Mouse (Mus musculus): Measurements from ENCODE around the gene Dgkq.
A peak's percentile ranks its signal among the peaks of the same experiment; 100 is the strongest.

Gene Dgkq

GRCm38 (mm10) chr5:108689091-108689490 lies 19.6 kb upstream of the Dgkq start:
- DNase-seq (ENCODE audit: extremely low spot score, low spot score): no peak

DNA sequence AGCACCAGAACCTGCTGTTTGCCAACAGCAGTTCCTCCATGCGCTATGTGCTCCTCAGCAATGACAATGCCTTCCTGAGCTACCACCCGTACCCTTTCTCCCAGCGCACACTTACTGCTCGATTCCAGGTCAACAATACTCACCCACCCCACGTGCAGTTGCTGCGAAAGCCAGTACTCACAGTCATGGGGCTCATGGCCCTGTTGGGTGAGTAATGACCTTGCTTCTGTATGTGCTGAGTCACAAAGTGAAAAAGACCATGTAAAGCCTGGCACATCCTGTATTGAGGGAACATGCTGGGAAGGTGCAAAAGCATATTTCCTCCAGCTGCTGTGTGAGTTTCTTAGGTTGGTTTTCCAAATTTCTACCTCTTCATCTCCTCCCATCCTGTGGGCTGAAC lies 11.4 kb upstream of the Dgkq start:
- no peak for DNase-seq (ENCODE audit: extremely low spot score, low spot score)

DNA sequence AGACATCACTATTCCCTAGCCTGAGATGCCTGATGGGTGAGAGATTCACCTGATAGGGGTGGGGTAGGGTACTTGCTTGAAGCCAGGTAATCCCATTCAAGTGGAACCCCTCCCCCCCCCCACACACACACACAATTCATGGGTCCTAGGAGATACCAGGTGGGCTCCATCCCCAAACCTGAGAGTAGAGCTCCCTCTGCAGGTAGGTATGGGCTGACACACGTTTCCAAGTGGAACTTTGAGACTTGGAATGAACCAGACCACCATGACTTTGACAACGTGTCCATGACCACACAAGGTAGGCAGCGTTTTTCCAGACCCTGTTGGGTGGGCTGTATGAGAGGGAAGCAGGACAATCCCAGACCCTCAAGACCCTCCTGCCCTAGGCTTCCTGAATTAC lies 10.4 kb upstream of the Dgkq start:
- no peak for DNase-seq (ENCODE audit: extremely low spot score, low spot score)

DNA sequence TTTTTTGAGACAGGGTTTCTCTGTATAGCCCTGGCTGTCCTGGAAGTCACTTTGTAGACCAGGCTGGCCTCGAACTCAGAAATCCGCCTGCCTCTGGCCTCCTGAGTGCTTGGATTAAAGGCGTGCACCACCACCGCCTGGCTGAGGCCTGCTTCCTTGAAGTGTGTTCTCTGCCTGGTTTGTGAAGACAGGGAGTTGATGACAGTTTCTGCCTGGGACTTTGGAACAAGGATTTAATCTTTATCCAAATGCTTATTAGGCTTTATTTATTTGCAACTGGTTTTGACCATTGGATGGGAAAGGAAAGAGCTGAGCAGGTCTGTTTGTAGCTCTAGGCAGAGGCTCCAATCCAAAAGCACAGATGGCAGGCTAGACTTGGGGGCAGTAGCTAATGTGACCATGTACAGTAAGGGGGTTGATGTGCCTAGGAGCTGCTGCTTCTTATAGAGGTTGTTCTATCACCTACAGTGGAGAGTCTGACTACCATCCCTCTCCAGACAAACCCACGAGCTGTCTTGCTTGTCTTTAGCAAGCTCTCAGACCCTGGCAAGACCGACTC lies 8.9 kb upstream of the Dgkq start:
- DNase-seq (ENCODE audit: extremely low spot score, low spot score): no peak

- peak; percentile 73 for DNase-seq (ENCODE audit: extremely low spot score, low spot score)
Observed at GRCm38 (mm10) chr5:108677605-108678295, 8.3 kb upstream of the Dgkq start.

GRCm38 (mm10) chr5:108676772-108677498 lies 7.5 kb upstream of the Dgkq start:
- DNase-seq (ENCODE audit: extremely low spot score, low spot score): no peak

DNA sequence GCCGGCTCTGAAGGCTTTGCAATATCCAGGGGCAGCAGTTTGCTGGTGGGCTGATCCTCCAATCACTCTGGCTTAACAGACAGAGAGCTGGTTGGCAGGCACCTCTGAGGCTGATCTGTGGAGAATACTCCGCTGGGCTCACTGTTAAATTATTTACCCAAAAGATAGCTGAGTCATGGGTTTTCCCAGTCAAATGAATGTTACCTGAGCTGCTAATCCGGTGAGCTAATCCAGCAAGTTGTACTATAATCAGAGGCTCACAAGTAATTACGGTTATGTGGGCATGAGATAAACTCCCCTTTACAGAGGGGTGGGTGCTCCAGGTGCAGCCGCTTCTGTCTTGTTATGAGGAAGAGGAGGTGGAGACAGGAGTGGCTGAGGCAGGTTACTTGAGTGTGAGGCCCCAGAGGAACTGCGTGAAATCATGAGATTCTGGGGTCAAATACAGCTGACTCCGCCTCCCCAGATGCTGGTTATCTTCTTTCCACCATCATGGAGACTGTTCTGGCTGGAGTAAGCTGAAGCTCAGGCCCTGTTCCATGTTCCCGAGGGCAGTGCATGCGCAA lies 5.9 kb upstream of the Dgkq start, which contains the start of gene Slc26a1:
Gene Slc26a1 (minus strand): TSS at position 319 of the 566 bp plus-strand sequence.
- DNase-seq (ENCODE audit: extremely low spot score, low spot score): no peak

DNA sequence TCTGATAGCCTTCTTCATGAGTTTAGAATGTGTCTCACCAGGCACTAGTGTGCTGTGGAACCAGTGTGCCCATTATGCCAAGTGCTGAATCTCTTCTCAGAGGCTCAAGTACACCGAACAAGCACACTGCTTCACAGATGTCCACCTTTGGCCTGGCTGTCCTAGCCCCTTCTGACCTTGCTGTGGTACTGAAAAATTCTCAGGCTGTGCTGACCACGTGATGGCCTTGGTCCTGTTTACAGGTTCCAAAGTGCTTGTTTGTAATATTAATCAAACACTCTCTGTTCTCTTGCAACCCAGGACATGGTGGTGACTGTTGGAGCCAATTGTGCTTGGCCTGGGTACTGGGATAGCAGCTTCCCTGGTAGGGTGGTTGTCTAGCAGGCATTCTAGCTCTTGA lies 5.2 kb upstream of the Dgkq start:
- no peak for DNase-seq (ENCODE audit: extremely low spot score, low spot score)

DNA sequence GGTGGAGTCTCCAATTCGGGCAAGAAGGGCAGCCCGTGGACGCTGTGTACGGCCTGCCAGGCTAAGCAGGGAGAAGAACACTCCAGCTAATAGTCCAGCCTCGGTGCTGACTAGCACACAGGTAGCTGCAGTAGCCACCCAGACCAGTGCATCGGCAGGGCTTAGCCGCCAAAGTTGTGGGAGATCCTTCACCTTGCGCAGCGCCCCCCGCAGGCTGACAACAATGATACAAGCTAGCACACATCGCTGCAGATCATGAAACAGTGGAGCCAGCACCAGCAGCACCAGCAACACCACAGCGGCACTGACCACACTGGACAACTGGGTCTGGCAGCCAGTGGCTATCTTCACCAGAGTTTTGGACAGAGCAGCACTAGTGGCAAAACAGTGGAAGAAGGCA lies 2.3 kb upstream of the Dgkq start:
- DNase-seq (ENCODE audit: extremely low spot score, low spot score): no peak

- DNase-seq (ENCODE audit: extremely low spot score, low spot score): no peak
Observed at GRCm38 (mm10) chr5:108670785-108671184, 1.3 kb upstream of the Dgkq start.

DNA sequence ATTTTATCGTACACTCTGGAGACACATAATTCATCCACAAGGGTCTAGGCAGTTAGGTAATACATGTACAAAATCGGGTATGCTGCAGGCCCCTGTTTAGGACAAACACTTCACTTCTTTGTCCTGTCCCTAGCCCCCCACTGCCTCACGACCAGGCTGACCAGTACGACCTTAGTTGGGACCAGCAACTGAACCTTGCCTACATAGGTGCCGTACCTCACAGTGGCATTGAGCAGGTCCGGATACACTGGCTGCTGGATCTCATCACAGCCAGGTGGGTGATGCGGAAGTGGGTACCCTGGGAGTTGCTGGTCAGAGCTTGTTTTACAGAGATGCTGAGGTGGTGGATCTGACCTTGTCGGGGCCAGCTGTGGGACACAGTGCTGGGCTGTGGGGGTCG lies 514 bp upstream of the Dgkq start:
- DNase-seq (ENCODE audit: extremely low spot score, low spot score): no peak

DNA sequence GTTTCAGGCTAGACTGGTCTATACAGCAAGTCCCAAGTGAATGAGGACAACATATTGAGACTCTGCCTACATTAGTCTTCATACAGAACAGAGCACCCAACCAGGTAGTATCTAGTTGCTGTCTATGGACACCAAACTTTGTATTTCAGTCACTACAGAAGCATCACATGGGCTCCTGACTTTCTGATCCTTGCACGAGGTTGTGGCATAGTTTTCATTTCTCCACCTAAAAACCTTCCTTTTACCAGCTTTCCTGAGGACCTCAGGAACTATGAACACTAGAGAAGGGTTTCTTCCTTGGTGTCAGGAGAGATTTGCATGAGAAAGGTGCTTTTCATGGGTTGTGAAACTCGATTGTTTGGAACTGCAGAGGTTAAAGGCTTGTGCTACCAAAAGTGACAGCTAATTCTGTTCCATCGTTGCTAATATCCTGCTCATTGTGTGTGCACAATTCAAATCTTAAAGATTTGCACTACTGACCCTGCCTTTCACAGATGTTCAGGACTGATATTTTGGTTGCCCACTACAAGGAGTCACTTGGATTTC lies 1.0 kb downstream of the Dgkq start:
- DNase-seq (ENCODE audit: extremely low spot score, low spot score): no peak

- DNase-seq (ENCODE audit: extremely low spot score, low spot score): no peak
Observed at GRCm38 (mm10) chr5:108667370-108667769, 2.1 kb downstream of the Dgkq start.

DNA sequence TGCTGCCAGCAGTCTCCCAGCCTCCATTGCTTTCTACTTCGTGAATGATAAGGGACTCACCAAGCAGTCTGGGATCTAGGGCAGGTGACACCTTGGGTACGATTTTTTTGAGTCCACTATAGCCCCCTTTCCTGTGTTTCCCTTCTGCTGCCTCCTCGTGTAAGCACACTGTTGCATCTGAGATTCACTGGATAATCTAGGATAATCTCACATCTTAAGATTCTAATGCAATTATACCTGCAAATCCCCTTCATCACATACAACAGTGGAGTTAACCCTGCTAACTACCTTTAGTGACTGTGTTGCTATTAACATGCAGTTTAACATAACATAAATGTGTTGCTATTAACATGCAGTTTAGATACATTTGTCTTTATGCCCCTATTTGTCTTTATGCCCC lies 4.4 kb downstream of the Dgkq start:
- DNase-seq (ENCODE audit: extremely low spot score, low spot score): no peak

DNA sequence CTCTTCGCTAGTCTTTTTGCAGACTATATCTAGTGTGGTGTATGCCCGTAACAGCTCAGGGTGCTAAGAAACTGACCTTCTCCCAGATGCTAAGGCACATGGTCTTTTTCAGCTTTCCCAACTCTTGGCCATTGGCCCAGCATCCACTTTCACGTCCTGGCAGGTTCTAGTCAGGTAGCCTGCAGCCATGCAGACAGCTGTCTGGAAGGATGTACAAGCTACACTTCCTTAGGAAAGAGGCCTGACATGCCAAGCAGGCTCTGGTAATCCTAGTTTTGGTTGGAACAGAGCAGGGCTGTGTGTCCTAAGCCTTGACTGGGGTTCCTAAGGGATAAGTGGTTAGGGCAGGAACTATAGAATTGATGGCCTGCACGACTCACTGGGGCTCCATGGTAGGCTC lies 6.7 kb downstream of the Dgkq start:
- no peak for DNase-seq (ENCODE audit: extremely low spot score, low spot score)

- DNase-seq (ENCODE audit: extremely low spot score, low spot score): peak; percentile 84
Observed at GRCm38 (mm10) chr5:108660632-108661268, 8.7 kb downstream of the Dgkq start.

- no peak for DNase-seq (ENCODE audit: extremely low spot score, low spot score)
Observed at GRCm38 (mm10) chr5:108659698-108660631, 9.5 kb downstream of the Dgkq start, which contains the start of gene Idua. TSS of gene Idua (plus strand) at chr5:108660331.

- DNase-seq (ENCODE audit: extremely low spot score, low spot score): no peak
Observed at GRCm38 (mm10) chr5:108658611-108659010, 10.9 kb downstream of the Dgkq start.

- no peak for DNase-seq (ENCODE audit: extremely low spot score, low spot score)
Observed at GRCm38 (mm10) chr5:108657406-108657805, 12.1 kb downstream of the Dgkq start.

DNA sequence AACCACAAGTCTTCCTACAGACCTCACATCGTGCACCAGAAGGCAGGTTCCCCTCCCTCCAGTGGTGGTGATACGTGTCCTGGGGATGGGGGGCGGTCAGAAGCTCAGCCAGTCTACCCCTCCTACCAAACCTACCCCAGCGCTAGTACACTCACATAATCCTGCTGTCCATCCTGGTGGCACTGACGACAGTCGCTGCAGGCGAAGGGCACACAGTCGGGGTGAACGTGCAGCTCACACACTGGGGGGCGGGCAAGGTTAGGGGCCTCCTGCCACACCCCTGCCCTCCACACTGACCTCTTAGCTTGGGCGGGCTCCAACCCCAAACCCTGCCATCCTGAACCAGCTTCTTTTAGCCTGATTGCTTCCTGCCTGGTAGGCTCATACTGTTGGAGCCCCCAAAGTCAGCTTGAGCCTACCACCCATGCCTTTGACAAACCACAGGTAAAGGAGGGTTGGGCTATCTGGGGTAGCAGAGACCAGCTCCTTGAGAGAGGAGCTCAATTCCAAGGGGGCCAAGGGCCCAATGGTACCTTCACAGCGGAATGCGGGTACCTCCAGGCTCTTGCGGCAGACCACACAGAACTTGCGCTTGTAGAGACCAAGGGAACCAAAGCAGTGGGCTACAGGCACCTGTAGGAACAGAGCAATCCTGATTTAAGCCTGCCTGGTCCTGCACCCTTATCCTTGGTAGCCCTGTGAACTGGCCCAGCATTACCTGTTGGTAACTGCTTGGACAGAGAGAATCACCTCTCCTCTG lies 13.4 kb downstream of the Dgkq start:
- no peak for DNase-seq (ENCODE audit: extremely low spot score, low spot score)

Measured in neural tube, embryonic 10.5 days (tissue).